Mouse (Mus musculus) liver, postnatal 0 days (tissue): ENCODE results near the gene Mier2. TPM values are rescaled to one million over a fixed set of nuclear protein-coding genes. Genes with fewer than 3 reads are reported as not detected.

Experiments used
- ATAC-seq: fragments of 200-750 bp; cut with Nextera tagmentation; 2 replicates; pipeline ENCODE4 v1.8.0; 2017; ENCODE audit warnings: mild to moderate bottlenecking, moderate library complexity
- DNase-seq: peaks from one replicate; pipeline ENCODE4 v3.0.0-alpha.2; 2016
- H3K27ac ChIP-seq: fragments of 300-500 bp; sonication (generic); 2 replicates; pipeline ENCODE4 v1.5.1; 2014; ENCODE audit warnings: antibody characterized with exemption, moderate library complexity, mild to moderate bottlenecking, low read depth
- H3K27me3 ChIP-seq: fragments of 300-500 bp; sonication (generic); 2 replicates; pipeline ENCODE4 v1.6.1; 2014; ENCODE audit warnings: low read length, control low read depth, mixed read lengths; ENCODE audit not compliant: insufficient read depth
- H3K36me3 ChIP-seq: fragments of 300-500 bp; sonication (generic); replicated peaks from 2 replicates; pipeline ENCODE4 v1.6.1; 2014; ENCODE audit warnings: mild to moderate bottlenecking, control low read depth, low read length, moderate library complexity, mixed read lengths; ENCODE audit not compliant: insufficient read depth
- H3K4me1 ChIP-seq: fragments of 300-500 bp; sonication (generic); 2 replicates; pipeline ENCODE4 v1.6.1; 2014; ENCODE audit warnings: antibody characterized with exemption, mild to moderate bottlenecking, control low read depth; ENCODE audit not compliant: insufficient read depth
- H3K4me2 ChIP-seq: fragments of 300-500 bp; sonication (generic); 2 replicates; pipeline ENCODE4 v1.6.1; 2014; ENCODE audit warnings: low read depth, mild to moderate bottlenecking, low read length, moderate library complexity, mixed read lengths
- H3K4me3 ChIP-seq: fragments of 300-500 bp; sonication (generic); 2 replicates; pipeline ENCODE4 v1.5.1; 2014; ENCODE audit warnings: low read depth, low read length
- H3K9ac ChIP-seq: fragments of 300-500 bp; sonication (generic); replicated peaks from 2 replicates; pipeline ENCODE4 v1.6.1; 2014; ENCODE audit warnings: mild to moderate bottlenecking, moderate library complexity
- H3K9me3 ChIP-seq: fragments of 300-500 bp; sonication (generic); 2 replicates; pipeline ENCODE4 v1.6.1; 2016; ENCODE audit warnings: mild to moderate bottlenecking, control low read depth, low read length, mixed read lengths
- CTCF ChIP-seq: sonication (generic); IDR thresholded peaks from 2 replicates; pipeline ENCODE4 v1.5.1; 2016; ENCODE audit warnings: antibody characterized with exemption, low read depth
- EP300 ChIP-seq: IDR thresholded peaks from 2 replicates; pipeline ENCODE4 v1.6.1; 2016; ENCODE audit warnings: antibody characterized with exemption, low read depth, mild to moderate bottlenecking
- WGBS: fragments of 180-500 bp; shearing (Covaris S2); extraction: QIAGEN DNeasy Blood & Tissue Kit; methylation state at CpG from one replicate; pipeline ENCODE4 v1.1.7; 2014; ENCODE audit not compliant: insufficient replicate concordance; 5-methylcytosine and 5-hydroxymethylcytosine counted together
- polyA plus RNA-seq: library from polyadenylated mRNA; unstranded; fragments of >200 nt; fragmentation: Nextera tagmentation; extraction: Ambion mirVana; gene quantifications from 2 replicates; pipeline ENCODE4 v1.2.1, GENCODE M21; 2015

The Mier2 gene
- polyA plus RNA-seq, 1 experiment from 2014 or later, result 8.6 TPM

- Histone ChIP-seq H3K27me3 (no peaks in the 10 kb centered on the region), H3K9me3 (no peaks in the 10 kb centered on the region), H3K36me3 (peaks cover 30% of the 10 kb centered on the region), H3K4me3 (no peak overlapping the region), H3K27ac (no peak overlapping the region), H3K4me1 (no peaks in the 10 kb centered on the region), H3K4me2 (no peak overlapping the region), H3K9ac (no peak overlapping the region)
- no peak for DNase-seq
- no peak for ATAC-seq
- TF ChIP-seq CTCF (no peak), EP300 (no peak)
- WGBS, result 83% methylated on average over 11 of the region's 11 CpGs
Observed at GRCm38 (mm10) chr10:79546483-79546882, 8.5 kb downstream of the Mier2 start.

DNA sequence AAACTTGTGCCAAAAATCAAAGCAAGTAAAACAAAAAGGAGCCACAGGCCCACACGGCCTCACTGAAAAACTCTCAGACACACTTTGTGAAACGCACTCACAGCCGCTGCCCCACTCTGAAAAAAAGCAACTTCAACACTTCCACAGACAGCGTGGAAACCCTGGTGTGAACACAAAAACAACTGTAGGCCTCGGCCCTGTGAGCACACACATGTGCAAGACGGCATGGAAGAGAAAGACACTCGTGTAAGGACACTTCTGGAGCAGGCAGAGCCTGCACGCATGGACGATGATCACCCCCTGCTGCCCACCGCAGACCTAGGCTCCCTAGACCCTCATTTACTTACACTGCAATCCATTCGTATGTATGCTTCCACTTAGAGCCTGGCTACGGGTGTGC lies 9.1 kb downstream of the Mier2 start:
- peaks cover 32% of the 10 kb centered on the region for H3K36me3 ChIP-seq
- DNase-seq (peak; percentile 8), ATAC-seq (no peak)
- H3K27me3 ChIP-seq, result no peaks in the 10 kb centered on the region
- no peak overlapping the region for H3K4me2 ChIP-seq
- H3K4me1 ChIP-seq, result no peaks in the 10 kb centered on the region
- no peak overlapping the region for H3K4me3 ChIP-seq
- H3K9me3 ChIP-seq, result no peaks in the 10 kb centered on the region
- no peak overlapping the region for H3K27ac ChIP-seq
- no peak overlapping the region for H3K9ac ChIP-seq
- WGBS, result 89% methylated on average over 12 of the region's 12 CpGs
- TF ChIP-seq EP300 (no peak), CTCF (no peak)

DNA sequence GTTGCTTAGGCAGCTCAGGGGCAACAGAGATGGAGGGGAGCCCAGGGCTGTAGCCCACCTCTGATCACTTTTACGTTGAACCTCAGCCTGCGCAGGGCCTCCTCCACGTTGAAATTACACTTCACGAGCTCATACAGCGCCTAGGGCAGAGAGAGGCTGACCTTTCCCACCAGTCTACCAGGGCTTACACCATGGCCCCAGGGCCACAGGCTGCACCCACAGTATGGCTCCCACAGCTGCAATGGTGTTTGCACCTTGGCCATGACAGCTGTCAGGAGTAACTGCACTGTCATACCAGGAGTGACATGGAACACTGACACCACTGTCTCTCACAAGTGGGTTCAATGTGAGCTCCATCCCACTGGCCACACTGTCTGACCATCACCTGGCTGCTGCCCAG lies 10.4 kb downstream of the Mier2 start:
- ATAC-seq (no peak), DNase-seq (peak; percentile 12)
- Histone ChIP-seq H3K9me3 (no peaks in the 10 kb centered on the region), H3K27me3 (no peaks in the 10 kb centered on the region), H3K27ac (no peak overlapping the region), H3K4me2 (no peak overlapping the region), H3K4me3 (no peak overlapping the region), H3K9ac (no peak overlapping the region), H3K4me1 (no peaks in the 10 kb centered on the region), H3K36me3 (peaks cover 36% of the 10 kb centered on the region)
- WGBS, result 79% methylated on average over 5 of the region's 5 CpGs
- no peak for TF ChIP-seq CTCF
- TF ChIP-seq EP300, result no peak

- Histone ChIP-seq H3K36me3 (peaks cover 30% of the 10 kb centered on the region), H3K9ac (no peak overlapping the region), H3K9me3 (no peaks in the 10 kb centered on the region), H3K27me3 (no peaks in the 10 kb centered on the region), H3K4me3 (no peak overlapping the region), H3K4me1 (no peaks in the 10 kb centered on the region), H3K27ac (no peak overlapping the region), H3K4me2 (no peak overlapping the region)
- WGBS, result 60% methylated on average over 9 of the region's 9 CpGs
- no peak for TF ChIP-seq CTCF
- no peak for TF ChIP-seq EP300
- ATAC-seq, result peak; percentile 26; the same call in 1 of the 2 replicates
- DNase-seq, result peak; percentile 16
Observed at GRCm38 (mm10) chr10:79543884-79544597, 11.0 kb downstream of the Mier2 start.

- DNase-seq (peak; percentile 16), ATAC-seq (no peak)
- no peak for TF ChIP-seq CTCF
- TF ChIP-seq EP300, result no peak
- H3K36me3 ChIP-seq, result peaks cover 21% of the 10 kb centered on the region
- H3K4me2 ChIP-seq, result no peak overlapping the region
- no peaks in the 10 kb centered on the region for H3K4me1 ChIP-seq
- H3K27me3 ChIP-seq, result no peaks in the 10 kb centered on the region
- no peaks in the 10 kb centered on the region for H3K9me3 ChIP-seq
- no peak overlapping the region for H3K4me3 ChIP-seq
- 83% methylated on average over 11 of the region's 11 CpGs for WGBS
- no peak overlapping the region for H3K27ac ChIP-seq
- no peak overlapping the region for H3K9ac ChIP-seq
Observed at GRCm38 (mm10) chr10:79542171-79542570, 12.8 kb downstream of the Mier2 start.

GRCm38 (mm10) chr10:79541522-79541921 lies 13.5 kb downstream of the Mier2 start:
- no peak for ATAC-seq
- 82% methylated on average over 15 of the region's 15 CpGs for WGBS
- peaks cover 21% of the 10 kb centered on the region for H3K36me3 ChIP-seq

GRCm38 (mm10) chr10:79540746-79541145 lies 14.3 kb downstream of the Mier2 start:
- H3K4me2 ChIP-seq, result no peak overlapping the region
- DNase-seq, result no peak
- WGBS, result 89% methylated on average over 11 of the region's 11 CpGs
- no peak for TF ChIP-seq EP300
- TF ChIP-seq CTCF, result no peak
- no peak overlapping the region for H3K9ac ChIP-seq
- H3K4me3 ChIP-seq, result no peak overlapping the region
- no peak overlapping the region for H3K27ac ChIP-seq
- no peaks in the 10 kb centered on the region for H3K4me1 ChIP-seq
- H3K9me3 ChIP-seq, result no peaks in the 10 kb centered on the region
- H3K27me3 ChIP-seq, result no peaks in the 10 kb centered on the region
- peaks cover 21% of the 10 kb centered on the region for H3K36me3 ChIP-seq
- no peak for ATAC-seq

More at GRCm38 (mm10) chr10:79541522-79541921, 13.5 kb downstream of the Mier2 start:
- H3K9me3 ChIP-seq, result no peaks in the 10 kb centered on the region
- no peaks in the 10 kb centered on the region for H3K27me3 ChIP-seq
- H3K9ac ChIP-seq, result no peak overlapping the region
- TF ChIP-seq EP300, result no peak
- no peak overlapping the region for H3K4me3 ChIP-seq
- no peak for DNase-seq
- no peak overlapping the region for H3K4me2 ChIP-seq
- no peaks in the 10 kb centered on the region for H3K4me1 ChIP-seq
- no peak overlapping the region for H3K27ac ChIP-seq
